In genomic region chr6:99670481-99671119, GRCm38 (mm10) we compare ENCODE assay signal across 8 mouse cellular contexts. TPM values are rescaled to one million over a fixed set of nuclear protein-coding genes. Genes with fewer than 3 reads are reported as not detected.
DNase-seq lines count a peak whose midpoint lies in the region; ATAC-seq and TF ChIP-seq lines count a peak whose summit lies in the region.

No protein-coding gene starts in this region.

- no peaks in the 10 kb centered on the region for H3K9me3 ChIP-seq in heart, embryonic 10.5 days
- no peaks in the 10 kb centered on the region for H3K9me3 ChIP-seq in heart, embryonic 12.5 days (replicated peaks)
- H3K9me3 ChIP-seq in heart, embryonic 15.5 days (replicated peaks) = no peaks in the 10 kb centered on the region

- in situ Hi-C loops in Patski (cut with MboI; ENCODE audit: low pct_unique_long_range_greater_than_20kb) = no loop called here

- H3K27ac ChIP-seq in heart, embryonic 10.5 days = no peak overlapping the region
- no peak overlapping the region for H3K27ac ChIP-seq in heart, embryonic 12.5 days (ENCODE audit: poor library complexity, severe bottlenecking)
- no peak overlapping the region for H3K27ac ChIP-seq in heart, embryonic 15.5 days

- peak; percentile 85 for TF ChIP-seq CTCF in Patski (IDR thresholded peaks at IDR 0.05)

- peaks cover 23% of the 10 kb centered on the region for H3K4me1 ChIP-seq in heart, embryonic 10.5 days
- peaks cover 18% of the 10 kb centered on the region; the same call in 1 of the 2 replicates for H3K4me1 ChIP-seq in heart, embryonic 12.5 days (replicated peaks)
- H3K4me1 ChIP-seq in heart, embryonic 15.5 days (replicated peaks) = peaks cover 18% of the 10 kb centered on the region

- CTCF ChIA-PET in Patski (lab: Charles Lee) = interaction anchor here (0.6 to 1.1 kb wide), 3 partner anchors 14 to 15 kb away, joined by 3 to 4 read pairs (median 3); no protein-coding TSS in a partner anchor

- H3K4me2 ChIP-seq in heart, embryonic 12.5 days = no peak overlapping the region
- H3K4me2 ChIP-seq in heart, embryonic 15.5 days = no peak overlapping the region

- H3K27me3 ChIP-seq in heart, embryonic 10.5 days (ENCODE audit: insufficient read depth, poor library complexity, severe bottlenecking) = peaks cover 31% of the 10 kb centered on the region
- peaks cover 19% of the 10 kb centered on the region; the same call in 1 of the 2 replicates for H3K27me3 ChIP-seq in heart, embryonic 12.5 days (replicated peaks)
- peaks cover 3% of the 10 kb centered on the region for H3K27me3 ChIP-seq in Patski
- no peaks in the 10 kb centered on the region for H3K27me3 ChIP-seq in heart, embryonic 15.5 days

- no peaks in the 10 kb centered on the region for H3K36me3 ChIP-seq in heart, embryonic 10.5 days
- no peaks in the 10 kb centered on the region for H3K36me3 ChIP-seq in heart, embryonic 12.5 days
- H3K36me3 ChIP-seq in heart, embryonic 15.5 days = no peaks in the 10 kb centered on the region

- WGBS in heart, embryonic 10.5 days = 77% methylated on average over 7 of the region's 7 CpGs
- WGBS in heart, embryonic 12.5 days = 73% methylated on average over 7 of the region's 7 CpGs
- WGBS in heart, embryonic 15.5 days = 78% methylated on average over 7 of the region's 7 CpGs

- DNase-seq in heart, embryonic 10.5 days (ENCODE audit: low spot score) = peak; percentile 83
- DNase-seq in Patski (ENCODE audit: low read depth, low spot score) = no peak
- peak; percentile 53 to 74 for DNase-seq in kidney, postnatal 25 days
- peak; percentile 82 for DNase-seq in lung, postnatal 36 days
- peak; percentile 75 to 77 for DNase-seq in right cerebral cortex, postnatal 10 days (ENCODE audit: low spot score in 2 of 2)

- POLR2A ChIA-PET in Patski (lab: Charles Lee) = no interaction called here

- H3K9ac ChIP-seq in heart, embryonic 12.5 days = no peak overlapping the region
- no peak overlapping the region for H3K9ac ChIP-seq in heart, embryonic 15.5 days

- no peak for ATAC-seq in heart, embryonic 12.5 days (ENCODE audit: insufficient number of reproducible peaks, low FRiP score)
- ATAC-seq in Patski = peak; percentile 31
- ATAC-seq in common myeloid progenitor, adult 5-6 weeks (replicated peaks; ENCODE audit: low read depth, poor library complexity, severe bottlenecking) = peak; percentile 64
- 0 out of 2 replicates have a peak, but pooled peaks have one; percentile 28 for ATAC-seq in heart, embryonic 15.5 days (replicated peaks; ENCODE audit: insufficient number of reproducible peaks, insufficient read depth, low FRiP score, low read depth)

- no peak overlapping the region for H3K4me3 ChIP-seq in heart, embryonic 10.5 days
- no peak overlapping the region for H3K4me3 ChIP-seq in heart, embryonic 12.5 days
- no peak overlapping the region for H3K4me3 ChIP-seq in heart, embryonic 15.5 days

RNA-seq across cellular contexts. Expression of gene Gm20696, which starts 4.0 kb away (rescaled TPM):
- polyA plus RNA-seq in heart, embryonic 10.5 days (2016; fragmentation: Nextera tagmentation; extraction: Ambion mirVana) = 2.2 and 3.4 TPM in 2 replicates
- polyA plus RNA-seq in heart, embryonic 12.5 days (2016; fragmentation: Nextera tagmentation; extraction: Ambion mirVana) = 2.6 and 2.7 TPM in 2 replicates
- 0.15 TPM for polyA plus RNA-seq in Patski (2021)
- total RNA-seq in common myeloid progenitor, adult 5-6 weeks (2017) = 4.0 and 4.3 TPM in 2 replicates
- 2.5 and 2.9 TPM in 2 replicates for polyA plus RNA-seq in heart, embryonic 15.5 days (2015; fragmentation: Nextera tagmentation; extraction: Ambion mirVana)

RNA-seq across cellular contexts. Expression of gene Eif4e3, which starts 4.0 kb away (rescaled TPM):
- polyA plus RNA-seq in heart, embryonic 10.5 days (2016; fragmentation: Nextera tagmentation; extraction: Ambion mirVana) = 4.1 and 7.1 TPM in 2 replicates
- polyA plus RNA-seq in heart, embryonic 12.5 days (2016; fragmentation: Nextera tagmentation; extraction: Ambion mirVana) = 5.6 and 5.7 TPM in 2 replicates
- polyA plus RNA-seq in Patski (2021) = 12.4 TPM
- total RNA-seq in common myeloid progenitor, adult 5-6 weeks (2017) = 26.9 and 28.0 TPM in 2 replicates
- 10.3 and 10.9 TPM in 2 replicates for polyA plus RNA-seq in heart, embryonic 15.5 days (2015; fragmentation: Nextera tagmentation; extraction: Ambion mirVana)

RNA-seq across cellular contexts. Expression of gene Gpr27, which starts 21.9 kb away (rescaled TPM):
- 0.68 and 0.92 TPM in 2 replicates for polyA plus RNA-seq in heart, embryonic 10.5 days (2016; fragmentation: Nextera tagmentation; extraction: Ambion mirVana)
- 1.3 and 1.6 TPM in 2 replicates for polyA plus RNA-seq in heart, embryonic 12.5 days (2016; fragmentation: Nextera tagmentation; extraction: Ambion mirVana)
- 11.2 TPM for polyA plus RNA-seq in Patski (2021)
- total RNA-seq in common myeloid progenitor, adult 5-6 weeks (2017) = not detected in 2 replicates
- 1.0 and 1.4 TPM in 2 replicates for polyA plus RNA-seq in heart, embryonic 15.5 days (2015; fragmentation: Nextera tagmentation; extraction: Ambion mirVana)

RNA-seq across cellular contexts. Expression of gene Prok2, which starts 55.6 kb away (rescaled TPM):
- 0.11 TPM in 1 of 2 replicates, not detected in the other for polyA plus RNA-seq in heart, embryonic 10.5 days (2016; fragmentation: Nextera tagmentation; extraction: Ambion mirVana)
- not detected in 2 replicates for polyA plus RNA-seq in heart, embryonic 12.5 days (2016; fragmentation: Nextera tagmentation; extraction: Ambion mirVana)
- not detected for polyA plus RNA-seq in Patski (2021)
- not detected in 2 replicates for total RNA-seq in common myeloid progenitor, adult 5-6 weeks (2017)
- polyA plus RNA-seq in heart, embryonic 15.5 days (2015; fragmentation: Nextera tagmentation; extraction: Ambion mirVana) = 0.09 TPM in 2 replicates
